Mouse (Mus musculus) B cell, adult 2 months (primary cell): ENCODE measurements around the gene C3.

ENCODE experiments used
- DNase-seq, 2 experiments: peaks; one replicate each; pipeline ENCODE4 v3.0.0; 2022

The C3 gene

GRCm38 (mm10) chr17:57228014-57228413 is at the start of gene C3:
TSS of gene C3 (minus strand) at chr17:57228136.
- no peak for DNase-seq

- peak; percentile 76 to 78 for DNase-seq
Measured at GRCm38 (mm10) chr17:57276634-57277121, 48.7 kb upstream of the C3 start.

- peak in 1 of 2 experiments; percentile 8 for DNase-seq
Measured at GRCm38 (mm10) chr17:57275997-57276351, 48.0 kb upstream of the C3 start.

GRCm38 (mm10) chr17:57275111-57275996 is 47.4 kb upstream of the C3 start:
- DNase-seq = peak; percentile 88 to 90

- no peak for DNase-seq
Measured at GRCm38 (mm10) chr17:57274686-57275085, 46.8 kb upstream of the C3 start.

GRCm38 (mm10) chr17:57273846-57274245 is 45.9 kb upstream of the C3 start:
- peak; percentile 27 to 34 for DNase-seq

GRCm38 (mm10) chr17:57271301-57271700 is 43.4 kb upstream of the C3 start:
- DNase-seq = no peak

GRCm38 (mm10) chr17:57267556-57268126 is 39.7 kb upstream of the C3 start:
- no peak for DNase-seq

- peak in 1 of 2 experiments; percentile 31 for DNase-seq
Measured at GRCm38 (mm10) chr17:57264972-57265945, 37.3 kb upstream of the C3 start.

GRCm38 (mm10) chr17:57264164-57264563 is 36.2 kb upstream of the C3 start:
- DNase-seq = no peak

- DNase-seq = no peak
Measured at GRCm38 (mm10) chr17:57262901-57263550, 35.1 kb upstream of the C3 start.

- DNase-seq = no peak
Measured at GRCm38 (mm10) chr17:57261796-57262195, 33.9 kb upstream of the C3 start.

GRCm38 (mm10) chr17:57261286-57261685 is 33.4 kb upstream of the C3 start:
- no peak for DNase-seq

GRCm38 (mm10) chr17:57260351-57260750 is 32.4 kb upstream of the C3 start:
- no peak for DNase-seq

- DNase-seq = no peak
Measured at GRCm38 (mm10) chr17:57259742-57260141, 31.8 kb upstream of the C3 start.

GRCm38 (mm10) chr17:57258191-57258590 is 30.3 kb upstream of the C3 start:
- DNase-seq = no peak

GRCm38 (mm10) chr17:57256921-57257485 is 29.1 kb upstream of the C3 start:
- no peak for DNase-seq

GRCm38 (mm10) chr17:57255354-57255753 is 27.4 kb upstream of the C3 start:
- DNase-seq = no peak

- no peak for DNase-seq
Measured at GRCm38 (mm10) chr17:57253306-57253705, 25.4 kb upstream of the C3 start.

- DNase-seq = no peak
Measured at GRCm38 (mm10) chr17:57251431-57251830, 23.5 kb upstream of the C3 start.

- peak; percentile 24 to 30 for DNase-seq
Measured at GRCm38 (mm10) chr17:57250461-57251160, 22.7 kb upstream of the C3 start.
